Mouse (Mus musculus) Muller cell, postnatal 12 days (primary cell): Measurements from ENCODE around the gene Ccm2.
A peak's percentile ranks its signal among the peaks of the same experiment; 100 is the strongest.

ENCODE experiments used
- DNase-seq: peaks from one replicate; pipeline ENCODE4 v3.0.0-alpha.2; 2015; ENCODE audit errors: inconsistent ontology term

Ccm2 gene

GRCm38 (mm10) chr11:6603887-6604603, 57.4 kb downstream of the Ccm2 start:
- DNase-seq = peak; percentile 66

GRCm38 (mm10) chr11:6604604-6604936, 57.9 kb downstream of the Ccm2 start:
- DNase-seq = no peak

- DNase-seq = no peak
These were observed 58.4 kb downstream of the Ccm2 start for GRCm38 (mm10) chr11:6605021-6605481.

GRCm38 (mm10) chr11:6605491-6606399, 59.1 kb downstream of the Ccm2 start, which contains the start of gene Nacad:
TSS of gene Nacad (minus strand) at chr11:6606053.
- DNase-seq = peak; percentile 66

GRCm38 (mm10) chr11:6615250-6616205, 68.8 kb downstream of the Ccm2 start:
- DNase-seq = no peak

GRCm38 (mm10) chr11:6623704-6624103, 77.0 kb downstream of the Ccm2 start:
- DNase-seq = no peak

GRCm38 (mm10) chr11:6624619-6625382, 78.1 kb downstream of the Ccm2 start:
- DNase-seq = no peak

- DNase-seq = peak; percentile 96
These were observed 79.0 kb downstream of the Ccm2 start, which contains the start of gene Tbrg4 for GRCm38 (mm10) chr11:6625478-6626387. TSS of gene Tbrg4 (minus strand) at chr11:6626067.

GRCm38 (mm10) chr11:6626388-6626772, 79.7 kb downstream of the Ccm2 start:
- no peak for DNase-seq

GRCm38 (mm10) chr11:6627731-6628130, 81.0 kb downstream of the Ccm2 start:
- no peak for DNase-seq

GRCm38 (mm10) chr11:6628568-6628967, 81.9 kb downstream of the Ccm2 start:
- peak; percentile 20 for DNase-seq

- DNase-seq = no peak
These were observed 83.0 kb downstream of the Ccm2 start for GRCm38 (mm10) chr11:6629655-6630054.

- DNase-seq = no peak
These were observed 89.5 kb downstream of the Ccm2 start for GRCm38 (mm10) chr11:6636150-6636549.

- no peak for DNase-seq
These were observed 91.8 kb downstream of the Ccm2 start, which contains the start of gene Wap for GRCm38 (mm10) chr11:6638537-6638936. TSS of gene Wap (minus strand) at chr11:6638637.

- DNase-seq = no peak
These were observed 92.4 kb downstream of the Ccm2 start for GRCm38 (mm10) chr11:6639072-6639471.

- no peak for DNase-seq
These were observed 97.9 kb downstream of the Ccm2 start for GRCm38 (mm10) chr11:6644566-6644965.
